Mouse (Mus musculus) cerebellum, postnatal 25 days (tissue): ENCODE measurements around the gene Rnf180.

Experiments
- DNase-seq, 2 experiments: peaks; one replicate each; pipeline ENCODE4 v3.0.0; 2021; ENCODE audit warnings: mixed read lengths in 2 of 2

Gene Rnf180

GRCm38 (mm10) chr13:105121617-105122016, 173.0 kb downstream of the Rnf180 start:
- DNase-seq = no peak

- no peak for DNase-seq
Observed at GRCm38 (mm10) chr13:105111599-105111998, 183.0 kb downstream of the Rnf180 start.

- no peak for DNase-seq
Observed at GRCm38 (mm10) chr13:105104385-105104784, 190.2 kb downstream of the Rnf180 start.

GRCm38 (mm10) chr13:105100705-105101104, 193.9 kb downstream of the Rnf180 start:
- DNase-seq = no peak

- no peak for DNase-seq
Observed at GRCm38 (mm10) chr13:105096316-105096715, 198.3 kb downstream of the Rnf180 start.

- DNase-seq = no peak
Observed at GRCm38 (mm10) chr13:105089276-105089675, 205.3 kb downstream of the Rnf180 start.

- DNase-seq = no peak
Observed at GRCm38 (mm10) chr13:105081862-105082261, 212.8 kb downstream of the Rnf180 start, which contains the start of gene 4933425L06Rik. Gene 4933425L06Rik, plus strand, starts transcription at chr13:105082122.
